Mouse (Mus musculus) limb, embryonic 11.5 days (tissue): ENCODE data around the gene Rnf6. TPM values are rescaled to one million over a fixed set of nuclear protein-coding genes. Genes with fewer than 3 reads are reported as not detected.

Experiments
- ATAC-seq: fragments of 200-750 bp; cut with Nextera tagmentation; 2 replicates; pipeline ENCODE4 v1.8.0; 2017; ENCODE audit warnings: low read depth; ENCODE audit not compliant: insufficient number of reproducible peaks, low FRiP score, low TSS enrichment
- DNase-seq: peaks from one replicate; pipeline ENCODE4 v3.0.0-alpha.2; 2015; ENCODE audit warnings: low spot score
- H3K27ac ChIP-seq: fragments of 300-500 bp; sonication (generic); replicated peaks from 2 replicates; pipeline ENCODE4 v1.5.1; 2014; ENCODE audit warnings: low read depth, mild to moderate bottlenecking, low read length
- H3K27me3 ChIP-seq: fragments of 300-500 bp; sonication (generic); 2 replicates; pipeline ENCODE4 v1.6.1; 2014; ENCODE audit warnings: mild to moderate bottlenecking, low read length, mixed read lengths; ENCODE audit not compliant: control insufficient read depth, insufficient read depth
- H3K36me3 ChIP-seq: fragments of 300-500 bp; sonication (generic); 2 replicates; pipeline ENCODE4 v1.6.1; 2014; ENCODE audit warnings: mild to moderate bottlenecking, low read length, moderate library complexity, mixed read lengths; ENCODE audit not compliant: control insufficient read depth, insufficient read depth
- H3K4me1 ChIP-seq: fragments of 300-500 bp; sonication (generic); 2 replicates; pipeline ENCODE4 v1.6.1; 2014; ENCODE audit warnings: low read length, mixed read lengths; ENCODE audit not compliant: control insufficient read depth, insufficient read depth
- H3K4me2 ChIP-seq: fragments of 300-500 bp; sonication (generic); 2 replicates; pipeline ENCODE4 v1.6.1; 2014; ENCODE audit warnings: low read depth, mild to moderate bottlenecking, moderate library complexity; ENCODE audit not compliant: severe bottlenecking
- H3K4me3 ChIP-seq: fragments of 300-500 bp; sonication (generic); 2 replicates; pipeline ENCODE4 v1.5.1; 2014; ENCODE audit warnings: low read depth, low read length
- H3K9ac ChIP-seq: fragments of 300-500 bp; sonication (generic); 2 replicates; pipeline ENCODE4 v1.6.1; 2014; ENCODE audit warnings: mild to moderate bottlenecking, low read length
- H3K9me3 ChIP-seq: fragments of 300-500 bp; sonication (generic); 2 replicates; pipeline ENCODE4 v1.6.1; 2016; ENCODE audit warnings: low read length; ENCODE audit not compliant: control insufficient read depth
- WGBS: fragments of 180-500 bp; shearing (Covaris S2); extraction: QIAGEN DNeasy Blood & Tissue Kit; methylation state at CpG from one replicate; pipeline ENCODE4 v1.1.7; 2014; 5-methylcytosine and 5-hydroxymethylcytosine counted together
- polyA plus RNA-seq: library from polyadenylated mRNA; unstranded; fragments of >200 nt; fragmentation: Nextera tagmentation; extraction: Ambion mirVana; gene quantifications from 2 replicates; pipeline ENCODE4 v1.2.1, GENCODE M21; 2014

Rnf6 gene
- polyA plus RNA-seq, 1 experiment from 2014 or later = 26.2 TPM

DNA sequence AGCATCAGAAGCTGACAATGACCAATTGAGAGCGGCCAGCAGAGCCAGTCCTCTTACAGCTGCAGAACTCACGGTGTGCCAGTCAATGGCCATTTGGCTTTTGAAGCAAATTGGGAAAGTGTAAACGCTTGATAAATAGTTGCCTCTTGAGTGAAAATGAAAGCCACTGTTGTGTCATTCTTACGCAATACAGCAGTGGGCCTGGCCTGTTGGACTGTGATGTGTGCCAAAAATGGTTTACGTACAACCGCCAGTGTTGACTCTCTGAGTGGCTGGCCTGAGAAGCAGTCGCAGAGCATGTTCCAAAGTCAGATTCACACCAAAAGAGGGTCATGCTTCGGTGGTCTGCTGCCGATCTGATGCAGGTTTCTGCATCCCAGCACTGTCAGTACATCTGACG is 27.4 kb upstream of the Rnf6 start:
- H3K4me2 ChIP-seq = no peak overlapping the region
- H3K4me1 ChIP-seq = no peaks in the 10 kb centered on the region
- no peaks in the 10 kb centered on the region for H3K9me3 ChIP-seq
- ATAC-seq (no peak), DNase-seq (no peak)
- WGBS = 89% methylated on average over 10 of the region's 10 CpGs
- H3K4me3 ChIP-seq = no peak overlapping the region
- H3K27ac ChIP-seq = no peak overlapping the region
- no peak overlapping the region for H3K9ac ChIP-seq
- H3K27me3 ChIP-seq = no peaks in the 10 kb centered on the region
- no peaks in the 10 kb centered on the region for H3K36me3 ChIP-seq

DNA sequence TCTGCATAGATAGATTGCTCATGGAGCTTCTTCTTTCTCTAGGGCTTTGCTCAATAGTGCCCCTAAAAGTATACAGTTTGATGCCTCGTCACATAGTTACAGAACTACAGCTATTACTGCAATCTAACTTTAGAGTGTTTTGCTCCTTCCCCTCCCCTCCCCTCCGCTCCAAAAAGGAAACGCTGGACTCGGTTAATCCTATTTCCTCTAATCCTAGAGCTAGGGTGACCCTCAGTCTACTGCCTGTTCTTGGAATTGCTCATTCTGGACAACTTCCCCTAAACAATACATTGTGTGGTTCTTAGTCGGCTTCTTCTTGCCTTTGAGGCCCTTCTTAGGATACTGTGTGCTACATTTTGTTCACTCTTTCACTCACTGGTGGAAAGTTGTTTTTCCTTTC is 26.4 kb upstream of the Rnf6 start:
- 76% methylated on average over 5 of the region's 5 CpGs for WGBS
- Histone ChIP-seq H3K4me3 (no peak overlapping the region), H3K27me3 (no peaks in the 10 kb centered on the region), H3K9ac (no peak overlapping the region), H3K9me3 (no peaks in the 10 kb centered on the region), H3K4me1 (no peaks in the 10 kb centered on the region), H3K4me2 (no peak overlapping the region), H3K27ac (no peak overlapping the region), H3K36me3 (no peaks in the 10 kb centered on the region)
- ATAC-seq (no peak), DNase-seq (no peak)

DNA sequence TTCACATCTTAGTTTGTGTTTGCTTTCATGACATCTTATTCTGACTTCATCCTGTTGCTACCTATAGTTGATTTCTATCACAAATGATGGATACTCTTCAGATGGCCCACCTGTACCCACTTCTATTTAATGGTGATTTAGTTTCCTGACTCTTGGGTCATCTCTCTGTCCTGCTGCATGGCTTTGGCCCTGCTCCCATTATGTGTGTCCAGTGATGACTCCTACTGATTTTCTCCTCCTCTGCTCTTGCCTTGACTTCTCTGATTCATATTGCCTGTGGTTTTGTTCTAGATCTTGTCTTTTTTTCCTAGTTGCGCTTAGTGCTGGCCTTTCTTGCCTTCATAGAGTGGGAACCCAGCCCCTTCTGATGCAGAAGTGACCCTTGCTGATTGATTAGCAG is 25.0 kb upstream of the Rnf6 start:
- Histone ChIP-seq H3K4me3 (no peak overlapping the region), H3K27ac (no peak overlapping the region), H3K36me3 (no peaks in the 10 kb centered on the region), H3K4me1 (no peaks in the 10 kb centered on the region), H3K9me3 (no peaks in the 10 kb centered on the region), H3K9ac (no peak overlapping the region), H3K4me2 (no peak overlapping the region), H3K27me3 (no peaks in the 10 kb centered on the region)
- 100% methylated on average over 1 of the region's 1 CpGs for WGBS
- ATAC-seq = no peak
- DNase-seq = no peak

DNA sequence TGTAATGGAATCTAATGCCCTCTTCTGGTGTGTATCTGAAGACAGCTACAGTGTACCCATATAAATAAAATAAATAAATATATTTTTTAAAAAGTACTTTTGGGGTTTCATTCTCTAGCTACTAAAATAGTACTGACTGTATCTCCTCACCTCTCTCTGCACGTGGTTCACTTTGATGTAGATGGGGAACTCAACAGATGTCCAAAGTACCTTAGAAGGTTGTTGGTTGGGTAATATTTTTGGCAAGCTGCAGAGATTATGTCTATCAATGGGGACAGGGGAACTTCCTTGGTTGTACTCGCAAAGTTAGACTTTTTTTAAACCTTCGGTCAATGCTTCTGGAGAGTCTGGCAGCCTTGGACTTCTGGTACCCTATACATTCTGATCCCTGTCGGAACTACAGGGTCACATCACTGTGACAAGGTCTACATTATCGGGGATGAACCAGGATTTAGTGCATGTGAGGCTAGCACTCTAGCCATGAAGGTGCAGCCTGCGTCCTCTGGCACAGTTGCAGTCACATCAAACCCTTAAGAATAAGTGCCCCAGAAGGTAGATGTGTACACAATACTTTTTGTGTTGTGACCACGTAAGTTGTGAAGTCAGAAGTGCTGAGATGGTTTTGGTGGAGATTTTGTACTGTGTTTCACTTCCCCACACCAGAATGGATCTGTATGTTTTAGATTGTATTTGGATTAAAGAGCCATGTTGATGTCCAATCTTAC is 24.5 kb upstream of the Rnf6 start:
- Histone ChIP-seq H3K4me1 (no peaks in the 10 kb centered on the region), H3K27me3 (no peaks in the 10 kb centered on the region), H3K27ac (no peak overlapping the region), H3K4me3 (no peak overlapping the region), H3K36me3 (no peaks in the 10 kb centered on the region), H3K4me2 (no peak overlapping the region), H3K9ac (no peak overlapping the region), H3K9me3 (no peaks in the 10 kb centered on the region)
- no peak for DNase-seq
- 91% methylated on average over 7 of the region's 7 CpGs for WGBS
- no peak for ATAC-seq

DNA sequence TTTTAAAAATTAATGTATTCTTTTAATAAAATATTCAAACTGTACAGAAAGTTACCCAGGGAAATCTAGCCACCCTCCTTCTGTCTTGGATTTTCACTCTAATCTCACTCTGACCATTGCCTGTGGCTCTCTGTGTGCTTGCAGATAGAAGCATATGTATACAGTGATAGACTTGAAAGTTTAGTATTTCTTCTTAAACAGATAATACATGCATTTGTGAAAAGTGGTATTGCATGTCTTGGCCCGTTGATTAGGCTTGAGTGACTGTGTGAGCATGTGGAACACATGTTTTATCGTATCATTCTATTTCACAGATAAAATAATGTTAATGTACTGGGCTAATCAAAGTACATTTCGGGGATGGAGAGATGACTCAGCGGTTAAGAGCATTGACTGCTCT is 23.8 kb upstream of the Rnf6 start:
- Histone ChIP-seq H3K4me3 (no peak overlapping the region), H3K9me3 (no peaks in the 10 kb centered on the region), H3K4me2 (no peak overlapping the region), H3K36me3 (no peaks in the 10 kb centered on the region), H3K27me3 (no peaks in the 10 kb centered on the region), H3K9ac (no peak overlapping the region), H3K27ac (no peak overlapping the region), H3K4me1 (no peaks in the 10 kb centered on the region)
- no peak for DNase-seq
- 96% methylated on average over 4 of the region's 4 CpGs for WGBS
- ATAC-seq = no peak

DNA sequence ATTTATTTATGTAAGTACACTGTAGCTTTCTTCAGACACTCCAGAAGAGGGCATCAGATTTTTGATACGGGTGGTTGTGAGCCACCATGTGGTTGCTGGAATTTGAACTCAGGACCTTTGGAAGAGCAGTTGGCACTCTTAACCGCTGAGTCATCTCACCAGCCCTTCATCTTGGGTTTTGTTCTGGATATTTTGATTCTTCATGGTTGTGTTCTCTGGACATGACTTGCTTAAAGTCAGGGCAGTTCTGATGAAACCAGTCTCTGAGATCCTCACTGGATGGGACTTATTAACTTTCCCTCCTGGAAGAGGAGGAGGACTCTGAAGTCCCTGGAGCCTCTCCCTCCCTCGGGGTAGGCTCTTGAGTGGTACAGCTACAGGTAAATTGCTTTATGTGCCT is 19.8 kb upstream of the Rnf6 start:
- DNase-seq (no peak), ATAC-seq (no peak)
- H3K27ac ChIP-seq = no peak overlapping the region
- no peaks in the 10 kb centered on the region for H3K9me3 ChIP-seq
- no peak overlapping the region for H3K4me2 ChIP-seq
- WGBS = 94% methylated on average over 3 of the region's 3 CpGs
- no peak overlapping the region for H3K4me3 ChIP-seq
- no peaks in the 10 kb centered on the region for H3K27me3 ChIP-seq
- no peaks in the 10 kb centered on the region for H3K36me3 ChIP-seq
- no peaks in the 10 kb centered on the region for H3K4me1 ChIP-seq
- H3K9ac ChIP-seq = no peak overlapping the region

DNA sequence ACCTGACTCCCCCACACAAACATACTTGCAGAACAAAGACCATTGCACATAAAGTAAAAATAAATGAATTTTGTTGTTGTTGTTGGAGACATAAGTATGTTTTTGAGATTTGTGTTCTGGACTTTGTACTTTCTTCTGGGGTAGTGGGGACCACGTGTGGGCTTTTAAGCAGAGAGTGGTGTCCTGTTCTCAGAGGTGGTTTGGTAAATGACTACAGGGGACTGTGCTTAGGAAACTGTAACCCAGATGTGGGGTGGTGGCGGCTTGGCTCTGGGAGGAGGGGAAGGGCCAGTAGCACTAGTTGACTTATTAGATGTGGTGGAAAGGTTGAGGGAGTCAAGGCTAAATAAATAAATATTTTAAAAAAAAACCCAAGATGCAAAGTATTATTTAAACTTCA is 19.4 kb upstream of the Rnf6 start:
- WGBS = 92% methylated on average over 2 of the region's 2 CpGs
- Histone ChIP-seq H3K27ac (no peak overlapping the region), H3K27me3 (no peaks in the 10 kb centered on the region), H3K36me3 (no peaks in the 10 kb centered on the region; the same call in 1 of the 2 replicates), H3K4me2 (no peak overlapping the region), H3K9me3 (no peaks in the 10 kb centered on the region), H3K9ac (no peak overlapping the region), H3K4me3 (no peak overlapping the region), H3K4me1 (no peaks in the 10 kb centered on the region)
- no peak for DNase-seq
- ATAC-seq = no peak

DNA sequence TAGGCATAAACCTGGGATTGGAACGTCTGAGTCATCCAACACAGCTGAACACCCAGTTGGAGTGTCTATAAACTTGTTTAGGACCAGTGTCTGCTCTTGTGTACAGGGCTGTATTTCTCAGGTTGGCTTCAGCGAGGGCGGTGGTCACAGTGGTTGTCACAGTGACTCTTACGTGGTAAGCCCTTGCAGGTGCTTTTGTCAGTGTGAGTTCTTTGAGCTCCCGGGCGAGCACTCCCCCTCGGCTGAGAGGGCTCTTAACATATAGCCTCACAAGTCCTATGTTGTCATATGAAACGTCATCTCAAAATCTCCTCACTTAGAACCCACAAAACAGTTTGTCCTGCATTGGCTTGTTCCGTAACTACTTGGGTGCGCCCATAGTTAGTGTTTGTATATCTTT is 16.9 kb upstream of the Rnf6 start:
- no peaks in the 10 kb centered on the region for H3K27me3 ChIP-seq
- no peaks in the 10 kb centered on the region; the same call in 1 of the 2 replicates for H3K36me3 ChIP-seq
- H3K9me3 ChIP-seq = no peaks in the 10 kb centered on the region
- DNase-seq = no peak
- H3K4me3 ChIP-seq = no peak overlapping the region
- WGBS = 88% methylated on average over 10 of the region's 10 CpGs
- no peak overlapping the region for H3K27ac ChIP-seq
- H3K4me1 ChIP-seq = no peaks in the 10 kb centered on the region
- H3K9ac ChIP-seq = no peak overlapping the region
- ATAC-seq = no peak
- H3K4me2 ChIP-seq = no peak overlapping the region

DNA sequence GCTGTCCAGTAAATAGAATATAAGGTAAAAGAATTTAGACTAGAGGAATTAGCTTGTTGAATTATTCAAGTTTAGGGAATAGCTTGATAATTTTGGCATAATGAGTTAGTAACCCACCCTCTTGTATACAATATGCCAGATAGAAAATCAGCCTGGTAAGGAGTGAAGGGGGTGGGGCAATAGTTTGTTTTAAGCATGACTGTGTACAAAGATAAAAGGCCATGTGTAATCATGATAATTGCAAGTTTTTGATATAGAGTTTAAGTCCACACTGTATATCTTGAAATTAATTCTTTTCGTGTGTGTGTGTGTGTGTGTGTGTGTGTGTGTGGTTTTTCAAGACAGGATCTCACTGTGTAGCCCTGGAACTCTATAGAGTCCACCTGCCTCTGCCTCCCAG is 13.0 kb upstream of the Rnf6 start:
- Histone ChIP-seq H3K4me2 (no peak overlapping the region), H3K27me3 (no peaks in the 10 kb centered on the region), H3K4me3 (no peak overlapping the region), H3K36me3 (no peaks in the 10 kb centered on the region; the same call in 1 of the 2 replicates), H3K27ac (no peak overlapping the region), H3K9ac (no peak overlapping the region), H3K4me1 (peaks cover 3% of the 10 kb centered on the region; the same call in 1 of the 2 replicates), H3K9me3 (no peaks in the 10 kb centered on the region)
- WGBS = 83% methylated on average over 1 of the region's 1 CpGs
- DNase-seq = no peak
- ATAC-seq = no peak
